Mouse (Mus musculus) bone marrow, adult 2 months (tissue): ENCODE data around the gene Tom1.

ENCODE experiments used
- CTCF ChIP-seq: fragments of 200-500 bp; IDR thresholded peaks from 2 replicates; pipeline ENCODE4 v1.5.1; 2011; ENCODE audit warnings: low read length, control low read depth; ENCODE audit not compliant: control insufficient read depth, insufficient read depth
- POLR2A ChIP-seq: fragments of 200-500 bp; IDR thresholded peaks from 2 replicates; pipeline ENCODE4 v1.6.1; 2011; ENCODE audit warnings: low read depth, mild to moderate bottlenecking, control low read depth, low read length, borderline replicate concordance; ENCODE audit not compliant: control insufficient read depth

GRCm38 (mm10) chr8:75078851-75079250 is 45.3 kb downstream of the Tom1 start:
- no peak for TF ChIP-seq CTCF
- TF ChIP-seq POLR2A = no peak
